Mouse (Mus musculus) inflammation-experienced regulatory T-cells, adult 6 months (primary cell): Measurements from ENCODE around the gene Foxp1. TPM values are rescaled to one million over a fixed set of nuclear protein-coding genes. Genes with fewer than 3 reads are reported as not detected.

Experiments
- ATAC-seq: one replicate; pipeline ENCODE4 v1.8.0; 2017
- polyA plus RNA-seq, 3 experiments: library from polyadenylated mRNA; unstranded; fragments of 100-300 nt; shearing (Covaris generic); gene quantifications; one replicate each; pipeline ENCODE4 v1.2.1; 2017

Gene Foxp1
- polyA plus RNA-seq, 3 experiments from 2014 or later, result 83.3 to 273 (median 271) TPM

DNA sequence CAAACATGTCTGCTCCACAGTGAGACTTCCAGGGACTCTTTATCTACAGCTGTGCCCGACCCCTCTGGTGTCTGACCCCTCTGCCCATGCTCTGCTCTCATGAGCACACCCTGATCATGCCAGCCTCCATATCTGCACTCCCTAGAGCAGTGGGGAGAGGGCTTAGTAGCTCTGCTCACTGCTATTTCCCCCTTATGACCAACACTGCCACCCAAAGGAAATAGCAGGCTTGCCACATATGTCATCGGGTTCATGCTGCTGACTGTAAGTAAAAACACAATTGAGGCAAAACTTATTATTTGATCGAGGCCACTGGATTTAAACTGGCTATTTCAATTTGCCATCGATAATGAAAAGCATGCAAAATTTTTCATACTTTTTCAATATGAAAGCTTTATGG lies 270.6 kb downstream of the Foxp1 start:
- no peak for ATAC-seq

DNA sequence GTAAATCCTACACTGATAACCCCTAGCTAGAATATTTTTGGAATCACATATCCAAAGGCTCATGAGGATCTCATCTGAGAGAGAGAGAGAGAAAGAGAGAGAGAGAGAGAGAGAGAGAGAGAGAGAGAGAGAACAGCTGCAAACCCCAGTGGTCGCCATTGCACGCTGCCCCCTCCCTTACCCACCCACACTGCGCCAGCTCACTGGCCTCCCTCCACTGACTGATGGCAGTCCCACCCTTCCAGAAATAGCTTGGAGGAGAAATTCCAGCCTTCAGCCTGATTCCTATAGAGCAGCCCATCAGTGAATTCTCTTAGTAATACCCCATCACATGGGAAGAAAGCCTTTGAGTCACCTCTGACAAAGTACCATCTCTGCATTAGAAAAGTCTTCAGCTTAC lies 271.3 kb downstream of the Foxp1 start:
- ATAC-seq, result no peak

DNA sequence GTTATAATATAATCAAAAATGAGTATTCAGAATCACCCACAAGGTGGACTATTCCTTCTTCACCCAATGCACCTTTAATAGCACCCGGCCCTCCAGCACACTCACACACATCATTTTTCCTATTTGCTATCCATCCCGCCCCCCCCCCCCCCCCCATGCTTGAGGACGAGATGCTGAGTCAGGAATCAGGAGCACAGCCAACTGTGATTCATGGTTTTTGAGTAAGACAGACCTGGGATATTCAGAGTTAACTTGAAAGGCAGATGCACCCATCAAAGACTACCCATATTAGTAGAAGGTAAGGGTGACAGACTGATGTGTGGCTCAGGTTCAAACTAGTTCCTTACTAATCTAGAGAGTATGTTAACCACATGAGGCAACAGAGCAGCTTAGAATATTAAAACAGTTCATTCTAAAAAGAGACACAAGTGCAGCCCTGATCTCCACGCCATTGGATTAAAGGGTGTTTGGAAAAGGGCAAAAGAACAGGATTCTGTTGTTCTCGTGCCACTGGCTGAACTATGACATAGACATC lies 273.0 kb downstream of the Foxp1 start:
- ATAC-seq, result peak; percentile 55

DNA sequence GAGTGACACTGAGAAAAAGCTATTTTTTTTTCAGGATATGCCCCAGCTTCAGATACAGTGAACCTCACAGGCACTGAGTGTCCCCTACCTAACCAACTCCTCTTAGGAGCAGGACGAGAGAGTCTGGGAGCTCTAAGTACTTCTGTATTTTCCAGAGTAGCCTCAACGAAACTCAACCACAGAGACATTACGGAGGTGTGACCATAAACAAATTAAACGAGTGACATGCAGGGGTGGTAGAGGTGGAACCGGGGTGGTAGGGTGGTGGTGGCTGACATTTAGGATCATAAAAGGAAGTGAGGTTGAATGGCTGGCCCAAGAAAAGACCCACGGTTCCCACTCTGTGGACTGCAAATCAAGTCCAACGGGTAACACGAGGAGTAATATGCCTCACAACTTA lies 274.1 kb downstream of the Foxp1 start:
- no peak for ATAC-seq

DNA sequence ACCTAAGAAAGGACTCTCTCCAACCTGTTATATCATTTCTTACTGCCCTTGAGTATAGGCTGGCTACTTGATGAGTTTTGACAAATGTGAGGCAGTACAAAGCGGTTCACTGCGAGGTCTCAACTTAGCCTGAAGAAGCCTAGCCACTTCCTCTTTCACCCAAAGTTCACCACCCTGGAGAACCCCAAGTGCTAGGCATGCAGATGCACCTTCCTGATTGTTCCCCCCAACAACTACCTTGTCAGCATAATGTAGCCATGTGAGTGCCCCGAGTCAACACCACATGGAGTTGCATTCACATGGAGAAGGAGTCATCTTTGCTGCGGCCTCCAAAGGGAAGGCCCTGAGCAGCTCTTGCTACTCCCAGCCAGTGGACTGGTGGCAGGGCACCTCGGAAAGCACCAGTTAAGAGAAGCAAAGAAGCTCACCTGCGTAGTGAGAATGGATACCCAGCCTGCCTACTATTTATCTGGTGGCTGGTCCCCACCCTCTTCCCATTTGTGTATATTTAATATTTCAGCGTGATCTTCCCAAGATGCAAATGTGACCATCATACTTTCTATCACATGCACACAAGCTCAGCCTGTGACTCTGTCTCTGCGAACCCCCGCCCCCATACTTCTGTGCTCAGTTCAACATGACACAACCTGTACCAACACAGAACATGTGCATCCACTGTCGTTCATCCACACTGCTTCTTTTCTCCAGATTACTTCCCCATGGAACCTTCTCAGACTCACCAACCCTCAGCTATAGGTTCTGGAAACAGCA lies 280.7 kb downstream of the Foxp1 start:
- ATAC-seq, result peak; percentile 72

DNA sequence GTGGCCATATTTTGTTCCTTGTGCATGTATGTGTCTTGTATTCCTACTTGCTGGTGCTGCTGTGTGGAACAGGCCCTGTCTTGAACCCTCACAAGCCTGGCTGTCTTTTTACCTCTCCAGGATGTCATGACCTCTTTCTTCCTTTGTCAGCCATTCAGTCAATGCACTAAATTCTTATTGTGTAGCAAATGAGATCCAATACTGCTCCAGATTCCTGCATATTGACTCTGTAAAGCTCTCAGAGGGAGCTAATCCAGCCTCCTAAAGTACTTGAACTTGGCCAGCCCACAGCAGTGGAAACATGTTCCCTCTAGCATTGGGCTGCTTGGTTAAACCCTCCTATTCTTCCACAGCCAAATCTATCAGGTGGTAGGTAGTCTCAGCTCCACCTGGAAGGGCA lies 281.8 kb downstream of the Foxp1 start:
- no peak for ATAC-seq

DNA sequence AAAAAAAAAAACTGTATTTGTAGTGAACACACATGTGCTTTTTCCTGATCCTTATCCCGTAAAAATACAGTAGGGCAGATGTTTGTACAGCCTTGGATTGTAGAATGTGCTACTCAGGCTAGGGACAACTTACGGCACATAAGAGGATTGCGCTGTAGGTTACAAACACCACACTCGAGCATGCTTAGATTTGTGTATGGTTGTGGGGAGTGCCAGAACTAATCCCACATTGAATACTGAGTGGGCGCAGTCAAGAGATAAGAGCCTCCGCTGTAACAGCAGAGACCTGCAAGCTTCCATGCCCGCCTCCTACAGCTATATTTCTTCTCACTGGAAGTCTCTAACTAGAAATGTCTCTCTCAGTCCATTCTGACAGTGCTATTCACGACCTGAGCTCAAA lies 286.9 kb downstream of the Foxp1 start:
- ATAC-seq, result no peak

DNA sequence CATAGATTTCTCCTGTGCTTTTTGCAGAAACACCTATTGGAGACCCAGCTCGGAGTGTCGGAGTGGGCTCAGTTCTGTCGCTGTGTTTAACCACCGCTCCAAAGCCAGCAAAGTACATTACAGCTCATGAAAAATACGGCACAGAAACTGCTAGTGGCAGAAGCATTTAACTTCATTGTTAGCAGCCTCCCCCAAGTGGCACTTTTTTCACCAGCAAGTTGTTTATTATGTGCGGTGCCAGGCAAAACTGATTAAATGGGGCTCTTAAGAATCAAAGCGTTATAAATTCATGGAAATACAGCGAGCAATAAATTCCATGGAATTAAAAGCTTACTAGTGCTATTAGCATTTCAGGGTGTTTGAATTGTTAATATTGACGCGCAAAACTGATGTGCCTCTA lies 289.1 kb downstream of the Foxp1 start:
- ATAC-seq, result no peak

DNA sequence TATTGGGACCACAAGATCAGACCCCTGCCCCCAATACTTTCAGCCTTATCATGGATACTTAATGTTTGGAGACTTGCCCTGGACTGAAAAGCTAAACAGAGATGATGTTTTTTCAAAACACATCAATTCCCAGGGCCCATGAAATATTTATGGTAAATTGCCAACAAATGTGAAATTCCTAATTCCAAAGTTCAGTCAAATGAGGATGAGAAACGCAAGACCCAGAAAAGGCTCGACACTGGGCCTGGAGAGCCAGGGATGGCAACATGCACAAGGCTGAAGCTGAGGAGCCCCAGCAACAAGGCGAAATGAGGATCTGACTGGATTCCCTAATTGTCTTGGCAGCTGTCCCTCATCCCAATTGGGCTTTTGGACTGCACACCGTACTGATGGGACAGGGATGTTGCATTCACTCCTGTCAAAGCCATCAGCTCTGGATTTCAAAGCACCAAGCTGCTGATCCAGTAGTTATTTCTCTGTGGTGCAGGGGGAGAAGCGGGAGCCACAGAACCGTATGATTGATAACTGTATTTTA lies 294.1 kb downstream of the Foxp1 start:
- no peak for ATAC-seq

DNA sequence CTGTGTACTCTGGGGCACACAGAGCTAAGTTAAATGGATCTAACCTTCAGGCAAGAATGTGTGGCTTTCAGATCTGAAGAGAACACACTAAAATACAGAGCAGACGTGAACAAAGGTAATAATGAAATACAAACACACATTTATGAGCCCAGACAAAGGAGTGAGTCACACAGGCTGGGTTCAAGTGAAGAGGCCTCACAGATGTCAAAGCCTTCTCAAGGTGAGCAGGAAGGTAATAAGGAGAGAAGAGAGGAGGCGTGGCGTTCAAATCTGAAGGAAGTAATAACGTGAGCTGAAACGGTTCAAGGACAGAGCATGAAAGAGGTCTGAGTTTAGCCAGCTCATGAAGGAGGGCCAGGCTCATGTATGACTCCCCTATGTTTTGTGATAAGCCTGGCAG lies 301.4 kb downstream of the Foxp1 start:
- ATAC-seq, result no peak

DNA sequence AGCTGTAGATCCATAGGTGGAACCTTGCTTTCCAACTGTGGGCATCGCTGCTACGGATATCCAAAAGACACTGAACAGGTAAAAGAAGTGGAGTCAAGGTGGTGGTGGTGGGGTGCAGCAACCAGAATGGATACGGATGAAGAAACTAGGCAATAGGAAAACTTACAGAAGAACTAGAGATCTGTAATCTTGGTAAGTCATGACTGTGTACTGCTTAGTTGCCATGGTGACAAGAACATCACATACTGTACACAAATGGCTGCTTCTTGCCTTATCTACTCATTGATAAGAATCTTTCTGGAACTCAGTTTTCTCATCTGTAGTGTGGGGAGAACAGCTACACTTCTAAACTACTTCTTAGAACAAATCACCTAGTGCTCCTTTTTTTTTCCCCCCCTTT lies 302.0 kb downstream of the Foxp1 start:
- ATAC-seq, result peak; percentile 78

DNA sequence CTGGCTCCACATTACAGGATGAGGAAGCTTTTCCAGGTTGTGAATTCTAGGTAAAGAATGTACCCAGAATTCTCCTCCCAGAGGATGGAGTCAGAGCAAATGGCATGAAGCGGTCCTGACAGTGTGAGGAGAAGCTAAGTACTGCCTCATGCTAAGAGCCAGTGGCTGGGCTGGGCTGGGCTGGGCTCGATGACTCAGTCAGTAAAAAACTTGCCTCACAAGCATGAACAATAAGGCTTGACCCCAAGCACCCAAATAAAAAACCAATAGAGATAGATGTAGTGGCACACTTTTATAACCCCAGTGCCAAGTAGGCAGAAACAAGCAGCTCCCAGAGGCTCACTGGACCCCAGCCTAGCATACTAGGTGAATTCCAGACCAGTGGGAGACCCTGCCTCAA lies 304.7 kb downstream of the Foxp1 start:
- no peak for ATAC-seq

DNA sequence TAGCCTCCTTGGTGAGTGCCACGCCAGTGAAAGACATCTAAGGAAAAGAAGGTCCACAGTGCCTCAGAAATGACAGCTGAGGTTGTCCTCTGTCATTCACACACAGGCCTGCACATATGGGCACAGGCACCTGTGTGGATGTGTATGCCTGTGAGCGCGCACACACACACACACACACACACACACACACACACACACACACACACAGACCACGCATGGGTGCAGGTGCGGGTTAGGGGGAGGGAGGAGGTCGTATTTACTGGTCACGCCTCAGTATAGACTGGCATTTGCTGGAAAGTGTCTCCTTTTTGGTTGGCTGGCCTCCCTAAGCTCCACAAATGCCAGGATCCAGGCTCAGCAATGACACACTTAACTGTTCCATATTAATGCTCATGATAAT lies 305.4 kb downstream of the Foxp1 start:
- ATAC-seq, result no peak

DNA sequence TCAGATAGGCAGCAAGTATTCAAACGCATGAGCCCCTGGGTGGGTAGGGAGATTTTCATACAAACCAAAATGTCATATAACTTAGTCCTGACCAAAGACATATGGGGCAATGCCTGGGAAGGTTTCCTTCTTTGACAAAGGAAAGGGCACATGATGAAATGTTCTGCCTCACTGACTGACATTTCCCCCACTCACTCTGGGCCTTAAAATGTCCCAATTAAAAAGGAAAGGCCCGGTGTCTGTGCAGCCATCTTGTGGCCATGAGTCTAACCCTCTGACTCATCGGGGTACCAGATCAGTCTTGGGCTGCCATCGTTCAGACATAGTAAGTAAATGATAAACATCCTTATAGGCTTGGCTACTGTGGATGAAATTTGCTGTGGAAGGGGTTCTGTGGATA lies 310.1 kb downstream of the Foxp1 start:
- no peak for ATAC-seq

DNA sequence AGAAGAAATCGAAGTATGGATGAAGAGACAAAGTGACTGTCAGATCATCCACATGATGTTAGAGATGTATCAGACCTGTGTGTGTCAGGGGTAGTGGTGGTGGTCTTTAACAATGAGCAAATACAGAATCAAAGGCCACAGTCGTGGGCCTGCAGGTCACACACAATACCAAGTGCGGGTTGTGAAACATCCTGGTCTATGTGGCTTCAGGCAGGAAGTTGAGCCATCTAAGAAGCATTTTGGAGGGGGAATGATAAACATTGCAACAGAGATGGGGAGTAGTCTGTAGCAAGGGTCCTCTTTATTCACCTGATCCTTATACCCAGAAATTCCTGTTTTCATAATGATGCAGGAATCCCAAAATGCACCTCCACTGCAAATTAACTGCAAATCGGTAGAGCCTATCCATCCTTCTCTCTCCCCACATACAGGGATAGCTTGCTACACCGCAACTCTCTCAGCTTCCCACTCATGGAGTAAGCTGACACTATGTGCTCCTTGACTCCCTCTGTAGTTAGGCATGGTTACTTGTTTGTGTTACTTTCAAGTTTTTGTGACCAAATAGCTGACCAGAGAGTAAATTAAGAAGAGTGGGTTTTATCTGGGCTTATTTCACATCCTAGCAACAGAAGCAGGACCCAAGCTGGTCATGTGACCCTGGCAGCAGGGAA lies 310.7 kb downstream of the Foxp1 start:
- ATAC-seq, result no peak

DNA sequence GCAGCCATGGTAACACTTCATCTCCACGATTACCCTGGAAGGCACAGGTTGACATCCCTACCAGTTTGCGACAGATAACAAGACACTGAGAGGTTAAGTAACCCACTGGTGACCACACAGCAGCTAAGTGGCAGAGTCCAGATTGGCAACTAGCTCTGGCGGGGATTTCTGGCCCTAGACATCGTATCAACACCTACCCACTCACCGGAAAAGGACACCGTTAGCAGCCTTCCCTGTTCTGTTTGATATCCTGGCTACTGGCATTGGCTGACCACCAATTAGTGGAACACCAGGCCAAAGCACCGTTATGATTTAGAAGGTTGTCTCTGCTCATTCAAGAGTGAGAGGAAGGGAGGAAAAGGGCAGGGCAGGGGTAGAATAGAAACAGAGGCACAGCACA lies 312.4 kb downstream of the Foxp1 start:
- ATAC-seq, result no peak

DNA sequence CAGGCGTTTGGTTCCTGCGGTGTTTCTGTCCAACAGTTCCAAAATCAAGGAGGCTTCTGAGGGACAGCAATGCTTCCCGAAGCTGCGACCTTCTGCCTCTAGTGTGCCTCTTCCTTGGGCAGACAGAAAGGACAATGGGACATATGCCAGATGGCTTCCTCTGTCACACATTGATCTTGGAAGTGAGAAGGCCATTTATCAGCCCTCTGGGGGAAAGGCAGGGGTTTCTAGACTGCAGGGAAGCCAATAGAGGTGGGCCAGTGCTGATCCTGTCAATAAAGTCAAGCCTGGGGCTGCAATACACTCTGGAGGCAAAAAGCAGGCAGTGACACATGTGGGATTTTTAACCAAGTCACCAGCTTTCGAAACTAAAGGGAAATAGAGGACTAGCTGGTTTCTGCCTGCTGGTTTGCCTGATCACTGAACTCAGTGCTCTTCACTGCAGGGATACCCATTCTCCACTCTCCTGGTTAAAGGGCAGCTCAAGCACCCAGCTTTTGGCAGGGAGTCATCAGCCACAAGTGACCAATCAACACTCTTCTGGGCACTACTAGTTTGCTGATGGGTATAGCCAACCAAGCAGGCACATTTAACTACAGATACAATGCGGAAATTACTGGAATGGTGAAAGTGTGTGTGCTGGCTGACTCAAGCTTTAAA lies 315.2 kb downstream of the Foxp1 start:
- no peak for ATAC-seq

DNA sequence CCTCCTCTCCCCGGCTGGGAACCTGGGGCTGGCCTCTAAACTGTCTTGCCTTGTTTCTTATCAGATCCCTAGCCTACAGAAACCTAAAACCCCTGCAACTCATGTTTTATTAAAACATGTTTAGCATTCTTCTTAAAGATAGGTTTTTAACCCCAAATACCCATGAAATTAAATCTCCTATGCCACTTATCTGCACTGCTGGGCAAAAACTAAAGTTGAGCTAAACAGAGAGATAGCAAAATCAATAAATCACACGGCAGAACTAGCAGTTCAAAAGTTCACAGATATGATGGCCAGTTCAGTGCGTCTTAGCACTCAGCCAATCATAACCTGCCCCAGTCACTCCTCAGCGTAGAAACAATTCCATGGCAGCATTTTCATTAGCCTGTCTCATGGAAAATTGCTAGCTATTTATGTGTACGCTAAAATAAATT lies 316.1 kb downstream of the Foxp1 start:
- ATAC-seq, result no peak

DNA sequence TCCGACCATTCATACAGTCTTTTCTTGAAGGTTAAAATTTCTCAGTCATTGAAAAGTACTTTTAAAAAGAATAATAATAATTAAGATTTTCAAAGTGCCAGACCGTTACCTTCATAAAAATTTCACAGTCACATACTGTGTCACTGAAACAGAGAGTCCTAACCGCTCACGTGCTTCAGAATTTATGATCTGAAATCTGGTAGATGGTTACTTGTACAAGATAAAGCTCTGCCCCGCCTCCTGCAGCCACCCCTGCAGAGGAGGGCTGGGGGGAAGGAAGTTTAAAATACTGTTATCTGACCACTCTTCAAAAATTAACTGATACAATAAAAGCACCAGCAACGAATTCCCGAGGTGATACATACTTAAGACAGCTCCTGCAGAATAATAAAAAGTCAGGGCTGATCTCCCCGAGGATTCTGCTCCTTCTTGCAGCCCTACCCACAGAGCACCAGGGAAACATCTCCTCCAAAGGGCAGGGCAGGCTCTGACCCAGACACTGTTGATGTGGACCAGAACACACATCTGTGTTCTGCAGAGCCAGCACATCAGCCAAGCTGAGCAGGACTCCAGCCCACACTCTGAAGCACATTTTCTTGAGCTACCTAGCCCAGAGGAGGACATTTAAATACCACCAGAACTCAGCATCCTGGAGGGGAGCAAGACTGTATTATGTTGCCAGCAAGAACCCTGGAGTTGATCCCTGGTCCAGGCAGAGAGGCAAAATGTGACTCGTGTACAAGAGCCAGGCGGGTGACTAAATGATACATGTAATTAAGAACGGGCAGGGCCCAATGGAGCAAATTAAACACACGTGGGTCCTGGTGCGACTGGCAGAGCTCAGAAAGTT lies 316.7 kb downstream of the Foxp1 start:
- ATAC-seq, result no peak

DNA sequence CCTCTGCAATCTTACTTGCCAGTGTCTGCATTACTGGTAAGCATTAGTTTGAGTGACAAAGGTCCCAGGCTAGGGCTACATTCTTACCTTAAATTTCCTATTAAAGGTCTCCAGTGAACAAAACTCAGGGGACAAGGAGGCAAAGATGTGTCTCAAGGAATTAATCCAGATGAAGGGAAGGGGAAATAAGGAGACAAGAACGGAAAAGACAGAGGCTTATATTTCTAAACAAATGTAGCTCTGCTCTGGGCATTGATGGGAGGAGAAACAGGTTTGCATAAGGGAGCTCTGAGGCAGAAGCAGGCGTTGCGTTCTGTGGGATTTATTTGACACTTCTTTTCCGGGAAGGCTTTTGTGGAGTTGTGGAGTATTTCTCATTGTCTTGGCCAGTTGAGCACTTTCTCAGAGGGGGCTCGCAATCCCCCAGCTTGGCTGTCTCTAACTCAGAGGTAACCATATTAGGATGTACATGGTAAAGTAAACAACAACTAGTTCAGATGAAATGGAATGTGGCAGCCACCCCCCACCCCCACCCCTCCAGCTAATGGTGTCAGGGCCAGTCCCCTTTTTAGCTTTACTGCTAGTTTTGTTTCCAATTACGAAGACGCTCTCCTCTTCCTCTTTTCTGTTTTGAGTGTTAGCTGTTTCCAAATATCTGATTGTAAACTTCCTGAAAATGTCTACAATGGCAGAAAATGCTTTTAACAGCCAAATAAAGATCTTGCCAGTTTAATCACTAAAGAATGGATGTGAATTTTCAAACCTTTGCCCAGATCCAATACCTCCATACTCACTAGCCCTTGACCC lies 317.5 kb downstream of the Foxp1 start:
- no peak for ATAC-seq

DNA sequence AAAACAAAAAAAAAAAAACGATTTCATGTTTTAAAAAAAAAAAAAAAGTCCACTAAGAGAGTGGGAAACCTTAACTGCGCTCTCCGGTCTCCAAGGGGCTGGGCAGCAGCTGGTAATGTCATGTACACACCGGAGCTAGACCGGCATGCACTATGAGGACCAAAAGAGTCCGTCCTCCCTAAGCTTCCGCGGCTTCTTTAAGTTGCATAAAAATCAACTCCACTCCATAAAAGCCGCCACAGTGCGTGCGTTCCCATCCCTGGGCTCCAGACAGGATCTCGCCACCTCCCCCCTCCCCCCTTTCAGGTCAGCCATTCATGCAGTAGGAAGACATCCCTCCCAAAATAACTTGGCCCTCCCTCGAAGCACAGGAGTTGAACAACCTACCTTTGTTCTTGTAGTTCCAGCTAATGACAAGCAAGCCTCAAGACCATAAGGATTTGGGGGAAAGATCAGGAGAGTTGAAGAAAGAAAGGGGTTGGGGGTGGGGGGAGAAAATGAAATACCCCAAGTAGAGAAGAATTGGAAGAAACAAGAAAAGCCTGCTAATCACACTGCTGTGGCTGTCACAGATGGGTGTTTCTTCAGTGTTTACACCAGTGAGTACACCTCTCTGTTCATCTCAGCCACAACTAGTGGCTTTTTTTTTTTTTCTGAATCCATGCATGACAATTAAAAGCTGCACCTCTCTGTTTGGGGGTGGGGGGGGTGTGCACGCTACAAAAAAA lies 318.3 kb downstream of the Foxp1 start:
- no peak for ATAC-seq
